Mouse (Mus musculus) embryonic facial prominence, embryonic 10.5 days (tissue): ENCODE data around the gene Myod1. TPM values are rescaled to one million over a fixed set of nuclear protein-coding genes. Genes with fewer than 3 reads are reported as not detected.

Experiments
- DNase-seq: peaks from one replicate; pipeline ENCODE4 v3.0.0-alpha.2; 2017; ENCODE audit warnings: low spot score
- H3K27ac ChIP-seq: fragments of 300-500 bp; sonication (generic); replicated peaks from 2 replicates; pipeline ENCODE4 v1.5.1; 2016; ENCODE audit warnings: mild to moderate bottlenecking
- H3K27me3 ChIP-seq: fragments of 300-500 bp; sonication (generic); replicated peaks from 2 replicates; pipeline ENCODE4 v1.6.1; 2016; ENCODE audit warnings: low read depth, mild to moderate bottlenecking; ENCODE audit not compliant: poor library complexity, severe bottlenecking
- H3K36me3 ChIP-seq: fragments of 300-500 bp; sonication (generic); replicated peaks from 2 replicates; pipeline ENCODE4 v1.6.1; 2016; ENCODE audit warnings: mild to moderate bottlenecking, moderate library complexity
- H3K4me1 ChIP-seq: fragments of 300-500 bp; sonication (generic); 2 replicates; pipeline ENCODE4 v1.6.1; 2016
- H3K4me3 ChIP-seq: fragments of 300-500 bp; sonication (generic); 2 replicates; pipeline ENCODE4 v1.5.1; 2016; ENCODE audit warnings: mild to moderate bottlenecking, moderate library complexity
- H3K9me3 ChIP-seq: fragments of 300-500 bp; sonication (generic); 2 replicates; pipeline ENCODE4 v1.6.1; 2016; ENCODE audit warnings: mild to moderate bottlenecking
- WGBS: fragments of 180-500 bp; shearing (Covaris S2); methylation state at CpG from one replicate; pipeline ENCODE4 v1.1.7; 2016; 5-methylcytosine and 5-hydroxymethylcytosine counted together
- polyA plus RNA-seq: library from polyadenylated mRNA; unstranded; fragments of >200 nt; fragmentation: Nextera tagmentation; extraction: Ambion mirVana; gene quantifications from 2 replicates; pipeline ENCODE4 v1.2.1, GENCODE M21; 2016

Gene Myod1
- polyA plus RNA-seq, 1 experiment from 2014 or later: 2.0 TPM

DNA sequence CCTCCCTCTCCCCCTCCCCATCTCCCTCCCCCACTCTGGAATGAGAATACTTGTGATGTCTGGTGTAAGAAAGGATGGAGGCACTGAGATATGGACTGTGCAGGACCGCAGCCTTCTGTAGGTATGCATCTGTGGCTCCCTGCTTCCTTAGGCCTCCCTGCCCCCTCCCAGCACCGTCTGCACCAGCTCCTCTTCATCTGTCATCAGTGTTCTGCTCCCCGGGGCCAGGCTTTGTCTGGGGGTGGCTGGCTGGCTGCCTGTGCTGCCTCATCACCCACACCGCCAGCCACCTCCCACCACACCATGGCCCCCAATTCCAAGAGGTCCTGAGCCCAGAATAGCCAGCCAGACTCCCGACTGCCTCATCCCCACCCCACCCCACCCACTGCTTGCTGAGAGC is 12.1 kb upstream of the Myod1 start:
- no peaks in the 10 kb centered on the region for H3K9me3 ChIP-seq
- no peak overlapping the region for H3K27ac ChIP-seq
- H3K36me3 ChIP-seq: no peaks in the 10 kb centered on the region
- 53% methylated on average over 5 of the region's 5 CpGs for WGBS
- H3K4me1 ChIP-seq: no peaks in the 10 kb centered on the region
- DNase-seq: no peak
- H3K27me3 ChIP-seq: peaks cover 4% of the 10 kb centered on the region; the same call in 1 of the 2 replicates
- no peak overlapping the region for H3K4me3 ChIP-seq

DNA sequence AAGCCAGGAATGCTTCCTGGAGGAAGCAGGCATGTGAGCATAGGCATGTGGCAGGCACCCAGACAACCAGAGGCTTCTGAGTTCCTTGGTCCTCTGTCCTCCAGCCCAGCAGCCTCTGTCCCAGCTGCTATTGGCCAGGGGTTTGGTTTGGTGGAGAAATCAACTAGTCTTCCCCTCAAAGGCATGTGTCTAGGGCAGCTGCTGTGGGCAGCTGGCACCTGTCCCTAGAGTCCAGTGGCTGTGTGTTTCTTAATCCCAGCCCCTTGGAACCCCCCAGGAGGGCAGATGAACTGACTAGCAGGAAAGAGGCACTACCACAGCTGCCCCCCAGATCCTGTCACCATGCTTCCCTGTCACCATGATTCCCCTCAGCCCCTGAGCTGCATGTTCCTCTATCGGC is 10.5 kb upstream of the Myod1 start:
- no peak overlapping the region for H3K4me3 ChIP-seq
- H3K9me3 ChIP-seq: no peaks in the 10 kb centered on the region
- peaks cover 8% of the 10 kb centered on the region; the same call in 1 of the 2 replicates for H3K27me3 ChIP-seq
- no peak overlapping the region for H3K27ac ChIP-seq
- no peaks in the 10 kb centered on the region for H3K36me3 ChIP-seq
- WGBS: 89% methylated on average over 1 of the region's 1 CpGs
- DNase-seq: no peak
- H3K4me1 ChIP-seq: no peaks in the 10 kb centered on the region

DNA sequence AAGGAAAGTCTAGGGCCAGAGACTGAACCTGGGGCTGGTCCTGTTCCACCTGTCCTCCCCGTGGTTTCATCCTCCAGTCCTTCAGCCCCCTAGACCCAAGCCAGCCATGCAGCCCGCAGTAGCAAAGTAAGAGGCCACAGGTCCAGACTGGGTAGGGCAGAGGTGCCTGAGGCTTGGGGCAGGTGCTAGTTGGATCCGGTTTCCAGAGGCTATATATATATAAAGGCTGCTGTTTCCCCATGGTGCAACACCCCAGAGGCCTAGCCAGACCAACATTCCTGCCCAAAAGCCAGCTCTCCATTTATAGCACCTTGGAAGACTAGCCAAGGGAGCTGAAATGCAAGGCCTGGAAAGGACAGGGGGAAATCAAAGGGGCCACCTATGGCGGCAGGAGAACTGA is 5.2 kb upstream of the Myod1 start:
- H3K9me3 ChIP-seq: no peaks in the 10 kb centered on the region
- WGBS: 76% methylated on average over 4 of the region's 4 CpGs
- DNase-seq: no peak
- peaks cover 51% of the 10 kb centered on the region for H3K27me3 ChIP-seq
- H3K36me3 ChIP-seq: no peaks in the 10 kb centered on the region
- no peak overlapping the region for H3K4me3 ChIP-seq
- peaks cover 1% of the 10 kb centered on the region for H3K4me1 ChIP-seq
- H3K27ac ChIP-seq: no peak overlapping the region

DNA sequence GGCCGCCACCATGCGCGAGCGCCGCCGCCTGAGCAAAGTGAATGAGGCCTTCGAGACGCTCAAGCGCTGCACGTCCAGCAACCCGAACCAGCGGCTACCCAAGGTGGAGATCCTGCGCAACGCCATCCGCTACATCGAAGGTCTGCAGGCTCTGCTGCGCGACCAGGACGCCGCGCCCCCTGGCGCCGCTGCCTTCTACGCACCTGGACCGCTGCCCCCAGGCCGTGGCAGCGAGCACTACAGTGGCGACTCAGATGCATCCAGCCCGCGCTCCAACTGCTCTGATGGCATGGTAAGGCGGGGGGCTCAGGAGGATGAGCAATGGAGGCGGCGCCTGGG is 703 bp downstream of the Myod1 start:
- Histone ChIP-seq H3K9me3 (no peaks in the 10 kb centered on the region), H3K4me1 (peaks cover 22% of the 10 kb centered on the region), H3K27ac (no peak overlapping the region), H3K36me3 (no peaks in the 10 kb centered on the region), H3K4me3 (peak overlapping the region; percentile 46), H3K27me3 (peaks cover 90% of the 10 kb centered on the region)
- DNase-seq: peak; percentile 74
- WGBS: under 1% methylated on average over 33 of the region's 33 CpGs

DNA sequence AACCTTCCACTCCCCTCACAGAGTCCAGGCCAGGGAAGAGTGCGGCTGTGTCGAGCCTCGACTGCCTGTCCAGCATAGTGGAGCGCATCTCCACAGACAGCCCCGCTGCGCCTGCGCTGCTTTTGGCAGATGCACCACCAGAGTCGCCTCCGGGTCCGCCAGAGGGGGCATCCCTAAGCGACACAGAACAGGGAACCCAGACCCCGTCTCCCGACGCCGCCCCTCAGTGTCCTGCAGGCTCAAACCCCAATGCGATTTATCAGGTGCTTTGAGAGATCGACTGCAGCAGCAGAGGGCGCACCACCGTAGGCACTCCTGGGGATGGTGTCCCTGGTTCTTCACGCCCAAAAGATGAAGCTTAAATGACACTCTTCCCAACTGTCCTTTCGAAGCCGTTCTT is 1.8 kb downstream of the Myod1 start:
- peak; percentile 32 for DNase-seq
- H3K9me3 ChIP-seq: no peaks in the 10 kb centered on the region
- no peak overlapping the region for H3K27ac ChIP-seq
- 3% methylated on average over 22 of the region's 22 CpGs for WGBS
- H3K36me3 ChIP-seq: no peaks in the 10 kb centered on the region
- H3K4me3 ChIP-seq: peak overlapping the region; percentile 46
- H3K4me1 ChIP-seq: peaks cover 22% of the 10 kb centered on the region
- peaks cover 78% of the 10 kb centered on the region for H3K27me3 ChIP-seq

DNA sequence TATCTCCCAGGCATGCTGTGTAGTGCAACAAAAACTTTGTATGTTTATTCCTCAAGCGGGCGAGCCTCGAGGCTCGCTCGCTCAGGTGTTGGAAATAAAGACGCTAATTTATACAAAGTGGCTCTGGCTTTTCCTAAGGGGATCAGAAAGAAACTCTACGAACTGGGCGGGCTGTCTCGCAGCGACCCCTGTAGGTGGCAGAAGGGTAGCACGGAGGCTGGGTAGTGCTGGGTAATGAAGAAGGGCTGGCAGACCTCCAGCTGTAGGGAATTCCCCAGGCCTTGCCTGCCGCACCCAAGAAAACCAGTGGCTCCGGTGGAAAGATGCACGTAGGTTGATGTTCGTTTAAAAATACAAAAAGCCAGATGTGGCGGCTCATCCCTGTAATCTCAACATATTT is 2.7 kb downstream of the Myod1 start:
- Histone ChIP-seq H3K36me3 (no peaks in the 10 kb centered on the region), H3K4me3 (no peak overlapping the region), H3K9me3 (no peaks in the 10 kb centered on the region), H3K27me3 (peaks cover 71% of the 10 kb centered on the region), H3K4me1 (peaks cover 22% of the 10 kb centered on the region), H3K27ac (no peak overlapping the region)
- peak; percentile 69 for DNase-seq
- WGBS: 9% methylated on average over 16 of the region's 16 CpGs

DNA sequence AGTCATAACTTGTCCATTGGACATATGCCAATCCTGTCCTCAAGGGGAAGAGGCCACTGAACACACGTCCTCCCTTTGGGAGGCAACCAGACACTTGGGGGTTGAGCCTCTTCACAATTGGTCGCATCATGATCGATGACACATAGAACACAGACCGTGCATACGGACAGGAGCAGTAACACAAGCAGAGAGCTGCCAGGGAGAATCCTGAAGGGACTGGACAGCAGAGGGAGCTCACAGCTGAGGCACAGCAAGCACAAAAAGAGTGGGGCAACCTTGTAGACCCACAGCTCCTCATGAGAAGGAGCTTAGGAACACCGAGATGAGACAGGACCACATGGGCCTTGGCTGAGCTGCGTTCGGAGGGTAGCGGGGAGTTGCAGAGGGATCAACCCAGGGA is 4.4 kb downstream of the Myod1 start:
- Histone ChIP-seq H3K36me3 (no peaks in the 10 kb centered on the region), H3K27ac (no peak overlapping the region), H3K27me3 (peaks cover 55% of the 10 kb centered on the region), H3K4me1 (peaks cover 22% of the 10 kb centered on the region), H3K9me3 (no peaks in the 10 kb centered on the region), H3K4me3 (no peak overlapping the region)
- WGBS: 73% methylated on average over 9 of the region's 9 CpGs
- no peak for DNase-seq

DNA sequence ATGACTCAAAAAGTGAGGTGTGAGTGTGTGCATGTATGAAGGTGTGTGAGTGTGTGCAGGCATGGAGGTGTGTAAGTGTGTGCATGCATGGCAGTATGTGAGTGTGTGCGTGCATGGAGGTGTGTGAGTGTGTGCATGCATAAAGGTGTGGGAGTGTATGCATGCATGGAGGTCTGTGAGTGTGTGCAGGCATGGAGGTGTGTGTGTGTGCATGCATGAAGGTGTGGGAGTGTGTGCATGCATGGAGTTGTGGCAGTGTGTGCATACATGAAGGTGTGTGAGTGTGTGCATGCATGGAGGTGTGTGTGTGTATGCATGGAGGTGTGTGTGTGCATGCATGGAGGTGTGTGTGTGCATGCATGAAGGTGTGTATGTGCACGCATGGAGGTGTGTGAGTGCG is 11.2 kb downstream of the Myod1 start:
- WGBS: 86% methylated on average over 3 of the region's 3 CpGs
- Histone ChIP-seq H3K36me3 (no peaks in the 10 kb centered on the region), H3K4me3 (no peak overlapping the region), H3K27ac (no peak overlapping the region), H3K9me3 (no peaks in the 10 kb centered on the region), H3K4me1 (no peaks in the 10 kb centered on the region), H3K27me3 (peaks cover 13% of the 10 kb centered on the region; the same call in 1 of the 2 replicates)
- no peak for DNase-seq

DNA sequence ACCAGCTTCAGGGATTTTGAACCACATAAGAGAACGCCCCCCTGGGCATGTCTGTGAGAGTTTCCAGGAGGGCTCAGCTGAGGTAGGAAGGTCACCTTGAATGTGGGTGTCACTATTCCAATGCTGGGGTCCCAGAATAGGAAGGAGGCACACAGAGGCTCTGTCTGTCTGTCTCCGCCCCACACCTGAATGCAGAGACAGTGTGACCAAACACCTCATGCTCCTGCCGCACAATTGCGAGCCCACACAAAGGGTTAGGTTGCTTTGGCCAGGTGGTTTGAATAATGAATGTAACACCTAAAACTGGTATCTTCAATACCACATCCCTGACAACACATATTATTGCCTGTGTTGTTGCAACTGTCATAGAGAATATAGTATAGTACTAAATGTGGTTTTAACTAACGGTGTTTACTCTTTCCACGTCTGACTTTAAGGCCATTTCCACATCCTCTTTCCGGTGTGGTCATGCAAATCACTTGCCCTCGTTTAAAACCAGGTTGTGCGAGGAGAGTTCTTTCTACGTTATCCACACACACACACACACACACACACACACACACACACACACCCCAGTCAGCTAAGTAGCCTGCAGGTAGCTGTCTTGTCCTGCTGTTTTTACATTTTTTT is 13.3 kb downstream of the Myod1 start:
- Histone ChIP-seq H3K27ac (no peak overlapping the region), H3K27me3 (peaks cover 30% of the 10 kb centered on the region), H3K36me3 (no peaks in the 10 kb centered on the region), H3K4me3 (no peak overlapping the region), H3K9me3 (no peaks in the 10 kb centered on the region), H3K4me1 (no peaks in the 10 kb centered on the region)
- DNase-seq: no peak
- WGBS: 80% methylated on average over 10 of the region's 10 CpGs

DNA sequence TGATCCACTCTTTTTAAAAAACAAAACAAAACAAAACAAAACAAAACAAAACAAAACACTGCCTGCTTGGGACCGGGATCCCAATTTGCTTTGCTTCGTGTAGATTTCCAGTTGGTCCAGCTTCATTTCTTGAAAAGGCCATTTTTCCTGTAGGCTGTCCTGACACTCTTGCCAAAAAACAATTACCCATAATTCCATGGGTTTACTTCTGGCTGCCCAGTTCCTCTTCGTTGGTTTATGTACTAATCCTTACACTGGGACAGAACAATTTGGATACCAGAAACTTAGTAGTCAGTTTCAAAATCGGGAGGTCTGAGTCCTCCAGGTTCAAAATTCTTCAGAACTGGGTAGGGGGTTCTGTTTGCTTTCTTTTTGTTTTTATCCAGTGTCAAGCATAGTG is 14.0 kb downstream of the Myod1 start:
- no peak for DNase-seq
- H3K4me3 ChIP-seq: no peak overlapping the region
- H3K27me3 ChIP-seq: peaks cover 37% of the 10 kb centered on the region
- H3K27ac ChIP-seq: no peak overlapping the region
- H3K9me3 ChIP-seq: no peaks in the 10 kb centered on the region
- WGBS: 69% methylated on average over 4 of the region's 4 CpGs
- peaks cover 1% of the 10 kb centered on the region; the same call in 1 of the 2 replicates for H3K4me1 ChIP-seq
- H3K36me3 ChIP-seq: no peaks in the 10 kb centered on the region

DNA sequence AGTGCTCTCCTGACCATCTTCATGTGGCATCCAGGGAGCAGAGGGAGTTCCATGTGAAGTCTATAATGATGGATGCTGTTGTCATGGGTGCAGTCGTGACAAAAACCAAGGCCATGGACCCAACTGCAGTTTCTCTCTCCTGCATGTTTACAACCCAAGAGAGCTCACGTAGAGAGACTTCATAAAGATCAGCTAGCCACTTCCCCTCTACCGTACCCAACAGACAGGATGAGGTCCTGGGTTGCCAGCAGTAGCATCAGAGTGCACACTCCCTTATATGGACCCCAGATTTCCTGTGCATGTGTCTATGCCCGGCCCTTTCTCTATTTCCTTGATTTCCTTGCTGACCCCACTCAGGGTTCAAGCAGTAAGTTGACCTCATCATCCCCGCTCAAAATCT is 15.4 kb downstream of the Myod1 start:
- H3K4me3 ChIP-seq: no peak overlapping the region
- H3K9me3 ChIP-seq: no peaks in the 10 kb centered on the region
- H3K36me3 ChIP-seq: no peaks in the 10 kb centered on the region
- peaks cover 16% of the 10 kb centered on the region for H3K4me1 ChIP-seq
- no peak overlapping the region for H3K27ac ChIP-seq
- no peak for DNase-seq
- WGBS: 70% methylated on average over 5 of the region's 5 CpGs
- H3K27me3 ChIP-seq: peaks cover 46% of the 10 kb centered on the region

DNA sequence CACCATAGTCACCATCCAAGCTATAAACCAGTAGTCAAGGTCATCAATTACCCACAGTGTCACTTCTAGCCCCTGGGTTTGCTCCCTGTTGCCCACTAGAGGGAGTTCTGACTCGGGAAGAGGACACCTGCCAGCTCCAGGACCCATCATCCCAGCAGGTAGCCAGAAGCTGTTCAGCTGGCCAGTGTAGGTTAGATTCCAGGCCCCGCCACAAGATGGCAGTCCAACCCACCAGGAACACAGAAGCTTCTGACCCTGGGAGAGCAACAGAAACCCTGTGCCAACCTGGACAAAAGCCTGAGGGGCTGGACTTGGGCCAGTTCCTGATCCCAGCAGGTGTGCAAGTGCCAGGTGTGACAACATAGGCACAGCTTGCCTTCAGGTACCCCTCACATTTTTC is 16.8 kb downstream of the Myod1 start:
- Histone ChIP-seq H3K36me3 (no peaks in the 10 kb centered on the region), H3K27me3 (peaks cover 60% of the 10 kb centered on the region)
- 1% methylated on average over 2 of the region's 2 CpGs for WGBS

DNA sequence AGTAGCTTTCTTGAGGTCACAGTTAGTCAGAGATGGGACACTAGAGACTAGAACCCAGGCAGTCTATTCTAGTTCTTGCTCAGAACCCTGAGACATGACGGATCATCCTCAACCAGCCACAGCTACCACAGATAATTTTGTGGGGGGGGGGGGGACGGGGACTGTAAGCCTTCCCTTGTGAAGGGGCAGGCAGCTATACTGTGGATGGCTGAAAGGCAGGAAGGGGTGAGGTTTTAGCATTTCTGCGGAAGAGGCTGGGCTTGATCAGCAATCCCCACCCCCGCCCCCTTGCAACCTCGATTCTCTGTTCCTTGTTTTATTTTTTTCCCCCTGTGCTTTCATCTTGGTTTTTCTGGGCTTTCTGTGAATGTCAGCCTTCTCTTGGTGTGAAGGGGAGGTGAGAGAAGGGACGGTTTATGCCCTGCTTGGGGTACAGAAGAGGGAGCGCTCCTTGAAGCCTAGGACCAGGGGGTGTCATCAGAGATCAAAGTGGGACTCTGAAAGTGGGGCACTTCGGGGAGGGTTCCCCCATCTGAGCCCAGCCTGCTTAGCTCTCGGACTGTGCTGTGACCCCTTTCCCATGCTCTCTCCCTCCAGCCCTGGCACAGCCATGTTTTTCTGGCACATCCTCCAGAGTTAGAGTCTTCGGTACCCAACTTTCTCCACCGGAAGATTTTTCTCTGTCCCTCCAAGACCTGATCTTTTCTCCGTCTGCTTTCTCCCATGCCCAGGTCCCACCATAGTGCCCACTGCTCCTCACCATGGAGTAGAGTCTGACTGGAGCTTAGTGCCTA is 17.6 kb downstream of the Myod1 start:
- H3K9me3 ChIP-seq: no peaks in the 10 kb centered on the region
- peaks cover 68% of the 10 kb centered on the region for H3K27me3 ChIP-seq
- 54% methylated on average over 12 of the region's 12 CpGs for WGBS
- no peak overlapping the region for H3K27ac ChIP-seq
- peaks cover 30% of the 10 kb centered on the region for H3K4me1 ChIP-seq
- no peak overlapping the region for H3K4me3 ChIP-seq
- no peaks in the 10 kb centered on the region for H3K36me3 ChIP-seq
- DNase-seq: no peak

More for the DNA sequence above, 16.8 kb downstream of the Myod1 start:
- DNase-seq: peak; percentile 83
- Histone ChIP-seq H3K9me3 (no peaks in the 10 kb centered on the region), H3K27ac (no peak overlapping the region), H3K4me1 (peaks cover 29% of the 10 kb centered on the region), H3K4me3 (no peak overlapping the region)
